Mouse (Mus musculus) lung, postnatal 36 days (tissue): ENCODE data around the gene Ces2a.
A peak's percentile ranks its signal among the peaks of the same experiment; 100 is the strongest.

Experiments used
- DNase-seq: peaks from one replicate; pipeline ENCODE4 v3.0.0; 2022; ENCODE audit warnings: mixed read lengths

The Ces2a gene

DNA sequence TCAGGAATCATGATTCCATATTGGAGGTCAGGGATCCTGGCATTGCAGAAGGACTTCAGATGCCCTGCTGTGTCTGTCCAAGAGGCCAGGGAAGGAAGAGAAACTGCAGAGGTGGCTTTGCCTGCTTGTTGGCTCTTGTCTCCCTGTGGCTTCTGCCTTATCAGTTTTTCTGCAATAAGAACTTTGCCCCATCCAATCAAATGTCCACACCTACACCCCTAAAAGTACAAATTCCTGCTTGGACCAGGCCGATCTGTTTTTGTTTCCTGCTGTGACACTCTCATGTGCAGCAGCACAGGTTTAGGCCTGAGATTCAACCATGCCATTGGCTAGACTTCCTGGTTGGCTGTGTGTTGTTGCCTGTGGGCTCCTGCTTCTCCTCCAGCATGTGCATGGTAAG lies at the start of gene Ces2a:
Gene Ces2a (plus strand): TSS at position 251 of the 400 bp plus-strand sequence.
- no peak for DNase-seq

DNA sequence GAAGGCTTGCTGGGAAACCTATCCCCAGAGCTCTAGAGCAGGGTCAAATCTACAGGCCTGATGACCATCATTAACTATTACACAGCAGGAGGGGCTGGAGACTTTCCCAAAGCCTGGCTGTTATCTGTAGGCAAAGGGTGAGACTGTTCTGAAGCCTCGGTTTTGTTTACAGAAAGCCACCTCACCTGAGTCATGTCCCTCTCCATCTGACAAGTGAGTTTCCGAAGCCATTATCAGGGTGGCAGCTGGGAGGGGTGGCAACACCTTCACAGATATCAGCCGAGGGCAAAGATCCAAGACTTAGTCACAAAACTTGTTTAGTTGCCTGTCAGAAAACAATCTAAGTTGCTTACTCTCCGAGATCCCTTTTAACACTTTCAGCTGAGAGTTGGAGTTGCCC lies 45.4 kb upstream of the Ces2a start:
- DNase-seq, result no peak

DNA sequence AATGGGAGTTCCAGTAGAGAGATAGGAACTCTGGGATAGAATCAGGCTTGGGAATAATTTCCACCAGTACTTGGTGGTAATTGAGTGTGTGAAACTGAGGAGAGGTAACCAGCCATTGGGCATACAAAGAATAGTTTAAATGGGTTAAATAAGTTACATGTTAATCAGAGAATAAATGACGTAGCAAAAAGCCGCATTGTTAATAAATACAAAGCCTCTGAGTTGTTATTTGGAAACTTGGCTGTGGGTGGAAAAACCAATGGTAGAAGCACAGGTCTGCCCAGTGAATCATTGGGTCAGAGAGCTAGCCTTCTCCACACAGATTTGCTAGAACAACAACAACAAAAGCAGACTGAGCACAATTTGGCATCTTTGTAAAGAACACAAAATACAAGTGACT lies 35.2 kb upstream of the Ces2a start:
- DNase-seq, result no peak

DNA sequence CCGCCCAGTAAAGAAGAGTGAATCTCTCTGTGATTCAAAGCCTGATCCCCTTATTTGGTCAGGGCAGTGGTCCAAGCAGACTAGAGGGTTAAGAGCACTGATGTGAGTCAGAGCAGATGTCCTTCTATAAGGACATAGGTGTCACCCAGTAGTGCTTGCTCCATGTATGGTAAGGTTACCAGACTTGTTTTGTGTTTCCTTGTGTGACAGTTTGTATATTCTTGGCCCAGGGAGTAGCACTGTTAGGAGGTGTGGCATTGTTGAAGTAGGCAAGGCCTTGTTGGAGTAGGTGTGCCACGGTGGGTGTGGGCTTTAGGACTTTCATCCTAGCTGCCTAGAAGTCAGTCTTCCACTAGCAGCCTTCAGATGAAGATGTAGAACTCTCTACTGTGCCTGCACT lies 31.9 kb upstream of the Ces2a start:
- DNase-seq, result no peak

DNA sequence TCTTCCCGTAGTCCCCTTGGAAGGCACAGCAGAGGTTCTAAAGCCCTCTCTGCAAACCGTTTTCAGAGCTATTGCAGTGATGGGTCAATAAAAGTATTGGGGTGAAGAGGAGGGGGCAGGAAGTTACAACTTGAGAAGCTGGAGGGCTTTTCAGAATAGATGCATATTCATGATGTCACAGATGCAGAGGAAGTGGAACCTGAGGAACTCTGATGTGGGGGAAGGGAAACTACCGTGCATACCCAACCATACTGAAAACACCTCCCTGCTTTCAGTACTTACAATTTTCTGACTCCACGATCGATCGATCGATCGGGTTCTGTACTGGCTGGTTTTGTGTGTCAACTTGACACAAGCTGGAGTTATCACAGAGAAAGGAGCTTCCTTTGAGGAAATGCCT lies 12.6 kb upstream of the Ces2a start:
- DNase-seq, result no peak

DNA sequence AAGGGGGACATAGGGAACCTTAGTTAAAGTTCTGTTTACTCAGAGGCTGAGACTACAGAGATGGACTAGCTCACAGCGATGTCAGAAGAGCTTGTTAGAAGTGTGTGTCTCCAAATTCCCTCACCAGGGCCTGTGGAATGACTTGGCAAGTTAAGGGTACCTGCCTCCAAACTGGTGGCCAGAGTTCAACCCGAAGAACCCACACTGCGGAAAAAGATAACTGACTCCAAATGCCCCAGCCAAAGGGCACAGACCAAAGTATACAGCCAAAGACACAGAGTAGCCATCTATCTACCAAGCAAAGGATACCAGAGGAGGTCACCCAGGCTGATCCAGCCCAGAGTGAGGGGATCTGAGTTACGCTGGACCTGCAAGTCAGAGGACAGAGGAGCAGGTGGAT lies 2.4 kb upstream of the Ces2a start:
- DNase-seq, result no peak

DNA sequence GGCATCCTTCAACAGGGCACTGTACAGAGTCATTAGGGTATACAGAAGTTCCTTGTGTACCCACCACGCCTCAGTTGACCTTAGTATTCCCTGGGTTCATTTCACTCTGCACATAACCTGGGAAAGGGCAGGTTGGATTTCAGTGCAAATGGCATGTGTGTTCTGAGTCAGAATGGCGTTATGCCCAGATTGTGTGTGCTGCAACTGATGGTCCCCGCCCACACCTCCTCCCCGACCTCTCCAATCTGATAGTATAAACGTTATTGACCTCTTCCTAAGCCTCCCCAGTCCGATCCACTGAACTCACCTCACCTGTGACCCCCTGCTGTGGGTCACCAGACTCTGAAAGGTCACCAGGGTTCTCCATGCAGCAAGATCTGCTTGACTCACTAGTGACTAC lies 1.8 kb upstream of the Ces2a start:
- DNase-seq, result peak; percentile 3

DNA sequence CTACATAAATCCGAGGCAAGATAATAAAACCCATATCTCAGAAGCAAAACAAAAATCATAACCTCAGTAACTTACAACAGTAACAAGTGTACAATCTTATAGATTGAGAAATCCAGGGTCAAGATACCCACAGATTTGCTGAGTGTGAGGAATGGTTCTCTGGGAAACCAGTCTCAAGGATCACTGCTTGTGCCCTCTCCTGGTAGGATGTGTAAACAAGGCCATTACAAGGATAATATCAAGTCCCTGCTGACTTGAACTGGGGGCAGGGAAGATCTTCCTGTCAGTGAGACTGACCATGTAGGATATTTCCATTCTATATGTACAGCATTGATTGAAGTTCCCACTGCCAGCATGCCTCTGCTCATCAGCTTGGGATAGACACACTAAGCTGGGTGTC lies 8.2 kb downstream of the Ces2a start:
- DNase-seq, result peak; percentile 3

DNA sequence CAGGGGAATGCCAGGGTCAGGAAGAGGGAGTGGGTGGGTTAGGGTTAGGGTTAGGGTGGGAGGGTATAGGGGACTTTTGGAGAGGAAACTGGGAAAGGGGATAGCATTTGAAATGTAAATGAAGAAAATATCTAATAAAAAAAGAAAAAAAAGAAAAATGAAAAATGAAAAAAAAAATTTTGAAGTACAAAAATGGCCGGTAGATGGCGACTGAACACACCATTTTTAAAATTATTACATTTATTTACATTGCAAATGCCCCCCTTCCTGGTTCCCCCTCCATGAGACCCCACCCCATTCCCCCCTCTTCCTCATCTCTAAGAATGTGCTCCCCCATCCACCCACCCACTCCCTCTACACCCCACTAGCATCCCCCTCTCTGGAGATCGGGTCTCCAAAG lies 9.6 kb downstream of the Ces2a start:
- no peak for DNase-seq

DNA sequence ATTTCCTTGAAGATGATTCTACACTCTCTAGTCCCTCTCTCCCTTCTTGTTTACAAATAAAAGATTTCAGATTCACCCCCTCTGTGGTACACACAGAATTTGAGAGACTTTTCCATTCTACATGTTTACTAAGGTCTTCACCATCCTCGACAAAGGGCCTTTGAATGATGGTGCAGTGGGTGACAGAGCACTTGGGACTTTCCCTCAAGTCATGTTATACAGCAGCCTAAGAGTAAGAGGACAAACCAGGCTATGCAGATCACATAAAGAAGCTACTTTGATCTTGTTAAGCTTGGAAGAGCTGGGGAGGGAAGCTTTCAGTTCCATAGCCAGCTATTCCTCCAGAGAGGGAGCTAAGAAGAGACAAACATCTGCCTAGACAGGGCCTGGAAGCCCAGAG lies 19.0 kb downstream of the Ces2a start:
- no peak for DNase-seq

DNA sequence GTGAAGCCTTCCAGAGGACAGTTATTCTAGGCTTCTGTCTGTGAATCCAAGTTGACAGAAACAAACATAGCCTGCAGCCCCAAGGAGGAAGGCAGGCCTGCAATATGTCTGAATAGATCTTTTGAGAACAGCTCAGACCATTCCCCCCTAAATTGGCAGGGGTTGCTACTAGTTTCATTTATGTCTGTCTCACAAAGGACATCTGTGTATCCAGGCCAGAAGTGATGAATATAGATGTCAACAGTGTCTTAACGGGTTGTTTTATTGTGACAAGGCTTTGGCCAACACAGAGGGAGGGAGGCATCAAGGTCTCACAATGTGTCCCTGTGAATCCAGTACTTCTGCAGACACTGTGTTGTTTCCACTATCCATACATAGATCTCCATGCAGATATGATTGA lies 23.8 kb downstream of the Ces2a start:
- no peak for DNase-seq

DNA sequence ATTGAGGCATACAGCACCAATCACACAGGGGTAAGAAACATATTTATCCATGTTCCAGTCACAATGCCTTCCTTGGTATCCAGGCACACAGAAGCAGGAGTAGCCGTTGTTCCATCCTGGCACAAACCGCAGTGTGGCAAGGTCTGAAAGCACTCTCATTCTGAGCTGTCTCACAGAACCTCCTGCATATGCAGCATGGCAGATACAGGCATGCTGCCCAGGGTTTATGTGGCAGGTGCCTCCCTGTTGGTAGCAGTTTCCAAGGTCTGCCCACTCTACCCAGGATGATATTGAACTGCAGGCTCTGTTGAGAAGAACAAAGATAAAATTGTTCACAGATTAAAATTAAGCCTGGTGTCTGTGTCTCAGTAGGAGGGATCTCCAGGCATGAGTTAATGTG lies 24.4 kb downstream of the Ces2a start:
- DNase-seq, result no peak

DNA sequence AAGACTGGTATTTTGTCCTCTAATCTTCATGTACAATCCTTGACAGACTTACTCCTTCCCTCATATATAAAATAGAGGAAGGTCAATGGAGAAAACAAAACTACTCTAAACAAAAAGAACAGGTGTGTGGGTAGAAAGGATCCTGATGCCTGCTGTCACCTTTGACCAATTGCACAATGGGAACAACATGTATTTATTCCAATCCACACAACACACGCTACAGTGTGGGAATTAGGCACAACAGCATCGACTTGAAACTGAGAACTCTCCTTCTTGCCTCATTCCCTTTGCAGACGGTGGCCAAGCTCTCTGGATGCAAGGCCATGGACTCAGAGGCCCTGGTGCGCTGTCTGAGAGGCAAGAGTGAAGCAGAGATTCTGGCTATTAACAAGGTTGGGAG lies 27.3 kb downstream of the Ces2a start:
- DNase-seq, result no peak

DNA sequence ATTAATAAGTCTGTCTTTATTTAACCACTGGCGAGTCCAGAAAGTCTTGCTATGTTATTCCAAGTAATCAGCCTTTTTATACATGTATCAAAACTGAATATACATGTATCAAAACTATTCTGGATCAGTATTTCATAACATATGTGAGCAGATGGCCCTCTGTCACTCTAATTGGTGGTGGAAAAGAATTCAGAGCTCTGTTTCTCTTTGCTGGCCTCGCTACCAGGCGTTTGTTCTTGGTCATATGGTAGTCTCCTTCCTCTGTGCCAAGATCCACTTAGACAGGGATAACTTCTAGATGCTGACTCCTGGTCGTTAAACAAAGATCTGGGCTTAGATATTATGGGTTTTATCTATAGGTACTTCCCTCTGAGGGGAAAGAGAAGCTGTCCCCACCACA lies 32.7 kb downstream of the Ces2a start:
- no peak for DNase-seq

DNA sequence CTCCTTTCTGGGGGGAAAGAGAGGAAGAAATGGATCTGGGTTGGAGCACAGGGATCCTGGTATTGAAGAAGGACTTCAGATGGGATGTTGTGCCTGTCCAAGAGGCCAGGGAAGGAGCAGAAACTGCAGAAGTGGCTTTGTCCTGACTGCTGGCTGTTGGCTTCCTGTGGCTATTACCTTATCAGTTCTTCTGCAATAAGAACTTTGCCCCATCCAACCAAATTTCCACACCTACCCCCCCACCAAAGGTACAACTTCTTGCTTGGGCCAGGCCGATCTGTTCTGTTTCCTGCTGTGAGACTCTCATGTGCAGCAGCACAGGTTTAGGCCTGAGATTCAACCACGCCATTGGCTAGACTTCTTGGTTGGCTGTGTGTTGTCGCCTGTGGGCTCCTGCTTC lies 36.6 kb downstream of the Ces2a start:
- no peak for DNase-seq

DNA sequence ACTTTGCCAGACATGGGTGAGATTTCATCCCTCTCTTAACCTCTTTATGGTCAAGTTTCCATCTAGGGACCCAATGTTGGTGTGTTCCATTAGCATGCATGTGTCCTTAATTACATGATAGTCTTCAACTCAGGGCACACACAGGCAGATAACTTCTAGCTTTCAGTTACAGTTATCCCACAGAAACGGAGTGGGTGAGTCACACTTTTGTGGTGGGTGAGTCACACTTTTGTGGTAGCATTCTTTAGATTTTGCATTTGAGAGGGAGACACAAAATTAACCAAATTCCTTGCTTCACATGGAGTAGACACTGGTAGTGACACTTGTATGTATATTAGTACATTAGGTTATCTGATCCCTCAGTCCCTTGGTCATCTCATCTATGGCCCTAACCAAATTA lies 53.2 kb downstream of the Ces2a start:
- no peak for DNase-seq

DNA sequence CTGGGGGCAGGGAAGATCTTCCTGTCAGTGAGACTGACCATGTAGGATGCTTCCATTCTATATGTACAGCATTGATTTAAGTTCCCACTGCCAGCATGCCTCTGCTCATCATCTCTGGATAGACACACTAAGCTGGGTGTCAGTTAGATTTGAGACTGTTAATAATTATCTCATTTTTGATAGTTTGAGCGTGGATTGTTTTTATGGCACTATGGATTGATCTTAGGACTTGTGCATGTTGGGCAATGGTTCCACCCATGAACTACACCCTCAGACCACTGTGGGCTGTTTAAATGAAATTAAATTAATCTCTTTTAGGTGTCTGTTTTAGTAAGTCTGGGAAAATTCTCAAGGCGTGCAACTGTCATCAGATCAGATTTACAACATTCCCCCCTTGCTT lies 55.1 kb downstream of the Ces2a start:
- no peak for DNase-seq

DNA sequence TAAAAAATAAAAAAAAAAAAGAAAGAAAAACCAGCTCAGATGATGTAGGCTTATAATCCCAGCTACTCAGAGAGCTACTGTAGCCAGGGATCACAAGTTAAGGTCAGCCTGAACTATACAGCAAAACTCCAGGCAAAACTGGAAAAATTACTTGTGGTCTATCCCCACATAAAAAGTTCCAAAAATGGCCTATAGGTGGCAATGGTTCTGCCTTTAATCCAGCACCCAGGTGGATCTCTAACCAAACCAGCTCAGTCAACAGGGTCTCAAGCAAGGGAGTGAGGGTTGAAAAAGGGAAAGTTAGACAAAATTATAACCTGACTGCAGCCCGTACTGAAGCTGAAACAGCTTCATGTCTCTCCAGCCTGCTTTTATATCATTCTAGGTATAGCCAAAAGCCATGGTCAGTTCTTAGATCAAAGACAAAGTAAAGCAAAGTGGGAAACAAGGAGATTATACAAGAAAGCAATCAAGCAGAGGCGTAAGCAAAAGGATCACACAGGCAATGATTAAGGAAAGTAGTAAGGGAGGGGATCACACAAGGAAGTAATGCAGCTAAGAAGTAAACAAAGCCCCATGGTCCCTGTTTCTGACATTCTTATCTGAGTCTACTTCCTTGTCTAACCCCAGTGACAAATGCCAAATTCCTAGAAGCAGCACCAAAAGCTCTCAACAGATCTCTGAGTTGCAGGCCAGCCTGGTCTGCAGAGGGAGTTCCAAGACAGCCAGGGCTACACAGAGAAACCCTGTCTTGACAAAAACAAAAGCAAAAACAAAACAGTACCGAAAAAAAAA lies 56.3 kb downstream of the Ces2a start:
- peak; percentile 71 for DNase-seq
